Mouse (Mus musculus): Measurements from ENCODE around the gene Plppr1.

DNA sequence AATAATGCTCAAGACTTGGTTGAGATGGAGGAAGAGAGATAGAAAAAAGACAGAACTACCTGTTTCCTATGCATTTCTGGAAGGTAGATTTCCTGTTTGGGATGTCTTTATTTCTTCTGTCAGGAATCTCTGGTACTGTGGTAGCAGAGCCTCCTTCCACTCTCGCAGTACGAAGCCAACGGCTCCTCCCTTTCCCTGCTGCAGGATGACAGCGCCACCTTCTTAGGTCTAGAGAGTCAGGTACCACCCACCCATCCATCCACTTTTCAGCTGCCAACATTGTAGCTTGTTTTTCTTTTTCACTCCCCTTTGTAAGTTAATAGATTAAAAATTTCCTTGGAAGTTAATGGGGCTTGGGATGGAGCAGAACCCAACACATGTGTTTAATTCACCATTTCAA lies 48.8 kb downstream of the Plppr1 start:
- TF ChIP-seq ELF1 (IDR thresholded peaks at IDR 0.05; ENCODE audit: low read depth, low read length) (no peak), CTCF (IDR thresholded peaks at IDR 0.05 in 2 of 3, conservative IDR thresholded peaks at IDR 0.05 in 1 of 3; ENCODE audit: control insufficient read depth in 1 of 3, insufficient read depth in 1 of 3, low read depth in 2 of 3, low read length in 3 of 3, poor library complexity in 1 of 3, severe bottlenecking in 1 of 3) (no peak), USF2 (IDR thresholded peaks at IDR 0.05; ENCODE audit: borderline replicate concordance in 1 of 2, insufficient read depth in 1 of 2, low read depth in 1 of 2, low read length in 2 of 2) (no peak), EP300 (IDR thresholded peaks at IDR 0.05; ENCODE audit: low read depth in 1 of 2, low read length in 2 of 2) (no peak), RAD21 (IDR thresholded peaks at IDR 0.05; ENCODE audit: low read depth, low read length) (no peak), POLR2A (IDR thresholded peaks at IDR 0.05; ENCODE audit: control insufficient read depth in 1 of 2, insufficient read depth in 1 of 2, low read depth in 1 of 2, low read length in 2 of 2, poor library complexity in 1 of 2) (no peak), ZMIZ1 (IDR thresholded peaks at IDR 0.05; ENCODE audit: low read depth, low read length) (no peak), SMC3 (IDR thresholded peaks at IDR 0.05; ENCODE audit: low read depth, low read length) (no peak), USF1 (IDR thresholded peaks at IDR 0.05; ENCODE audit: low read depth, low read length) (no peak), MXI1 (IDR thresholded peaks at IDR 0.05; ENCODE audit: low read depth, low read length) (no peak), POLR2AphosphoS2 (IDR thresholded peaks at IDR 0.05; ENCODE audit: low read length) (no peak), MYC (IDR thresholded peaks at IDR 0.05; ENCODE audit: low read depth, low read length) (no peak)

All from MEL (cell line).